Mouse (Mus musculus) thymus, adult 2 months (tissue): ENCODE results near the gene 1700029I15Rik.

Experiments
- CTCF ChIP-seq: fragments of 200-500 bp; IDR thresholded peaks from 2 replicates; pipeline ENCODE4 v1.5.1; 2012; ENCODE audit warnings: mild to moderate bottlenecking, control low read depth, low read length, moderate library complexity, borderline replicate concordance; ENCODE audit not compliant: control insufficient read depth, poor library complexity, insufficient read depth; ENCODE audit errors: extremely low read depth
- POLR2A ChIP-seq: fragments of 200-500 bp; IDR thresholded peaks from 2 replicates; pipeline ENCODE4 v1.6.1; 2012; ENCODE audit warnings: mild to moderate bottlenecking, low read length, control low read depth, moderate library complexity; ENCODE audit not compliant: control insufficient read depth, poor library complexity, insufficient read depth; ENCODE audit errors: extremely low read depth

GRCm38 (mm10) chr2:92382759-92383158 lies 421 bp downstream of the 1700029I15Rik start:
- TF ChIP-seq CTCF (no peak), POLR2A (no peak)
